Mouse (Mus musculus) midbrain, postnatal 0 days (tissue): ENCODE measurements around the gene Zpr1. TPM values are rescaled to one million over a fixed set of nuclear protein-coding genes. Genes with fewer than 3 reads are reported as not detected.

Experiments used
- ATAC-seq: fragments of 200-750 bp; cut with Nextera tagmentation; 2 replicates; pipeline ENCODE4 v1.8.0; 2017; ENCODE audit warnings: moderate number of reproducible peaks, mild to moderate bottlenecking, moderate TSS enrichment, moderate library complexity; ENCODE audit not compliant: low FRiP score
- DNase-seq: peaks from one replicate; pipeline ENCODE4 v3.0.0-alpha.2; 2015; ENCODE audit warnings: low spot score
- H3K27ac ChIP-seq: fragments of 300-500 bp; sonication (generic); 2 replicates; pipeline ENCODE4 v1.5.1; 2014; ENCODE audit warnings: low read depth, mild to moderate bottlenecking, low read length, mixed read lengths
- H3K27me3 ChIP-seq: fragments of 300-500 bp; sonication (generic); 2 replicates; pipeline ENCODE4 v1.6.1; 2014; ENCODE audit warnings: low read length, control low read depth, mixed read lengths; ENCODE audit not compliant: insufficient read depth
- H3K36me3 ChIP-seq: fragments of 300-500 bp; sonication (generic); 2 replicates; pipeline ENCODE4 v1.6.1; 2014; ENCODE audit warnings: low read length, control low read depth, mixed read lengths; ENCODE audit not compliant: insufficient read depth
- H3K4me1 ChIP-seq: fragments of 300-500 bp; sonication (generic); 2 replicates; pipeline ENCODE4 v1.6.1; 2014; ENCODE audit warnings: mild to moderate bottlenecking, control low read depth, antibody characterized with exemption, low read length, mixed read lengths; ENCODE audit not compliant: insufficient read depth
- H3K4me2 ChIP-seq: fragments of 300-500 bp; sonication (generic); 2 replicates; pipeline ENCODE4 v1.6.1; 2014; ENCODE audit warnings: low read depth, mild to moderate bottlenecking, low read length, mixed read lengths; ENCODE audit not compliant: poor library complexity, severe bottlenecking
- H3K4me3 ChIP-seq: fragments of 300-500 bp; sonication (generic); 2 replicates; pipeline ENCODE4 v1.5.1; 2014; ENCODE audit warnings: low read depth, mild to moderate bottlenecking, low read length, moderate library complexity
- H3K9ac ChIP-seq: fragments of 300-500 bp; sonication (generic); replicated peaks from 2 replicates; pipeline ENCODE4 v1.6.1; 2014; ENCODE audit warnings: mild to moderate bottlenecking, low read length, moderate library complexity, mixed read lengths; ENCODE audit not compliant: poor library complexity, severe bottlenecking
- H3K9me3 ChIP-seq: fragments of 300-500 bp; sonication (generic); 2 replicates; pipeline ENCODE4 v1.6.1; 2016; ENCODE audit warnings: low read length, control low read depth
- CTCF ChIP-seq: IDR thresholded peaks from 2 replicates; pipeline ENCODE4 v1.5.1; 2016; ENCODE audit warnings: antibody characterized with exemption, mild to moderate bottlenecking
- WGBS: fragments of 180-500 bp; shearing (Covaris S2); extraction: QIAGEN DNeasy Blood & Tissue Kit; methylation state at CpG from one replicate; pipeline ENCODE4 v1.1.7; 2014; 5-methylcytosine and 5-hydroxymethylcytosine counted together
- polyA plus RNA-seq: library from polyadenylated mRNA; unstranded; fragments of >200 nt; fragmentation: Nextera tagmentation; extraction: Ambion mirVana; gene quantifications from 2 replicates; pipeline ENCODE4 v1.2.1, GENCODE M21; 2015
- total RNA-seq: library from RNA; depleted of rRNA; stranded (reverse); fragments of >200 nt; gene quantifications from 2 replicates; pipeline ENCODE4 v1.2.3, GENCODE M21; 2014; rRNA removed

Gene Zpr1
- 33.7 and 46.1 TPM in 2 replicates for total RNA-seq
- 46.3 and 46.8 TPM in 2 replicates for polyA plus RNA-seq

GRCm38 (mm10) chr9:46272677-46273454 is at the start of gene Zpr1:
Gene Zpr1, plus strand, starts transcription at chr9:46273064.
- 6% methylated on average over 45 of the region's 45 CpGs for WGBS
- H3K36me3 ChIP-seq: peaks cover 27% of the 10 kb centered on the region
- H3K9ac ChIP-seq: peak within 1 kb of the TSS; percentile 62
- H3K4me1 ChIP-seq: no peaks in the 10 kb centered on the region
- H3K27ac ChIP-seq: peak within 1 kb of the TSS; percentile 68; the same call in 1 of the 2 replicates
- peaks cover 18% of the 10 kb centered on the region; the same call in 1 of the 2 replicates for H3K27me3 ChIP-seq
- DNase-seq (peak; percentile 95), ATAC-seq (peak; percentile 91)
- no peaks in the 10 kb centered on the region for H3K9me3 ChIP-seq
- H3K4me2 ChIP-seq: peak within 1 kb of the TSS; percentile 95
- TF ChIP-seq CTCF: peak; percentile 65
- H3K4me3 ChIP-seq: peak within 1 kb of the TSS; percentile 76

- peaks cover 30% of the 10 kb centered on the region for H3K36me3 ChIP-seq
- no peaks in the 10 kb centered on the region for H3K27me3 ChIP-seq
- no peaks in the 10 kb centered on the region for H3K9me3 ChIP-seq
- H3K27ac ChIP-seq: no peak overlapping the region
- no peaks in the 10 kb centered on the region for H3K4me1 ChIP-seq
- no peak for TF ChIP-seq CTCF
- WGBS: 84% methylated on average over 6 of the region's 6 CpGs
- H3K4me2 ChIP-seq: no peak overlapping the region
- DNase-seq (no peak), ATAC-seq (no peak)
- H3K9ac ChIP-seq: no peak overlapping the region
- H3K4me3 ChIP-seq: no peak overlapping the region
Observed at GRCm38 (mm10) chr9:46223090-46223489, 49.8 kb upstream of the Zpr1 start.

GRCm38 (mm10) chr9:46224101-46224500 is 48.8 kb upstream of the Zpr1 start:
- no peaks in the 10 kb centered on the region for H3K4me1 ChIP-seq
- H3K4me3 ChIP-seq: no peak overlapping the region
- H3K27me3 ChIP-seq: no peaks in the 10 kb centered on the region
- no peaks in the 10 kb centered on the region for H3K9me3 ChIP-seq
- no peak overlapping the region for H3K27ac ChIP-seq
- no peak overlapping the region for H3K4me2 ChIP-seq
- no peak overlapping the region for H3K9ac ChIP-seq
- TF ChIP-seq CTCF: no peak
- peaks cover 30% of the 10 kb centered on the region for H3K36me3 ChIP-seq
- ATAC-seq (no peak), DNase-seq (no peak)
- 88% methylated on average over 3 of the region's 3 CpGs for WGBS

- Histone ChIP-seq H3K4me3 (no peak overlapping the region), H3K9me3 (no peaks in the 10 kb centered on the region), H3K4me2 (no peak overlapping the region), H3K36me3 (peaks cover 28% of the 10 kb centered on the region), H3K27ac (no peak overlapping the region), H3K4me1 (no peaks in the 10 kb centered on the region), H3K9ac (no peak overlapping the region), H3K27me3 (no peaks in the 10 kb centered on the region)
- DNase-seq (no peak), ATAC-seq (no peak)
- TF ChIP-seq CTCF: no peak
- WGBS: 64% methylated on average over 5 of the region's 5 CpGs
Observed at GRCm38 (mm10) chr9:46224945-46225660, 47.8 kb upstream of the Zpr1 start.

- no peak overlapping the region for H3K4me3 ChIP-seq
- no peaks in the 10 kb centered on the region for H3K27me3 ChIP-seq
- no peak for TF ChIP-seq CTCF
- no peak overlapping the region for H3K9ac ChIP-seq
- no peak overlapping the region for H3K4me2 ChIP-seq
- peaks cover 7% of the 10 kb centered on the region for H3K36me3 ChIP-seq
- ATAC-seq: no peak
- H3K9me3 ChIP-seq: no peaks in the 10 kb centered on the region
- H3K4me1 ChIP-seq: no peaks in the 10 kb centered on the region
- no peak overlapping the region for H3K27ac ChIP-seq
- no peak for DNase-seq
- 87% methylated on average over 3 of the region's 3 CpGs for WGBS
Observed at GRCm38 (mm10) chr9:46227064-46227614, 45.7 kb upstream of the Zpr1 start.
